In the genomic region with DNA sequence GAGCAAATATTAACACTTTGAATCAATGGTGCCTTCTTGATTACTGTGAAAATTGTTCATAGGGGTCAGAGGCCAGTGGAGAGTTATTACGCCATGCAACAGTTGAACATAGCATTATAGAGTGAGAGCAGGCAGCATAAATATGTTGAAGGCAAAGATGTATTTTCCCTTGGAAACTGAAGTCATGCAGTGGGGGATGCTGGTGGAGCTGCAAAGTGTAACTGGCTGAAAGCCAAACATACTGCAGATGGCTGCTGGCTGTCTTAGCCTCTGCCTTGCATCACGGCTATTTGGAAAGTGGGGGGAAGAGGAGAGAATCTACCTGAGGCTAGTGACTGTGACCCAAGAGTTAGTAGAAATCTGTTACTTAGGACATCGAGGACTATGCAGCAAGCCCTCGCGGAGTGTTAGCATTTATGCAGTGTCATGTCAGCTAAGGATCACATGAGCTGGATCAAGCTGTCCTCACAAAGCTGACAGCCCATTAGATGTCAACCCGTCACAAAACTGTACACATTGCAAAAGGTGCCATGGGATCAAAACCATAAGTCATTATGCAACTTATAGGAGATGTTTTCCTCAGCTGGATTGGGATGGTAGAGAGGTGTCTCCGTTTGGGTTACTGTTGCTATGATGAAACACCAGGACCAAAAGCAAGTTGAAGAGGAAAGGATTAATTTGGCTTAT, we compare ENCODE assay signal across 23 mouse cellular contexts.
DNase-seq lines count a peak whose midpoint lies in the region; ATAC-seq and TF ChIP-seq lines count a peak whose summit lies in the region.
"Had no signal": no experiment of that assay in that cellular context is flagged by ENCODE, and none has a peak within 500 bp of the region (broad histone marks: within the 10 kb centered on the region; RNA-seq: fewer than 3 reads in every experiment).

No protein-coding gene starts in this region.

- no peak for TF ChIP-seq CTCF in left cerebral cortex, adult 2 months (IDR thresholded peaks at IDR 0.05)

- no peak overlapping the region for H3K9ac ChIP-seq in stomach, embryonic 16.5 days (ENCODE audit: low read length)
- H3K9ac ChIP-seq: hindbrain, embryonic 14.5 days; neural tube, embryonic 15.5 days had no signal

- 67% methylated on average over 7 of the region's 7 CpGs for WGBS in stomach, embryonic 16.5 days

- intact Hi-C loops in left cerebral cortex, postnatal 14 days (cut with DNase I): no loop called here
- intact Hi-C loops in left cerebral cortex, adult 2 months (cut with DNase I): no loop called here

- no peak overlapping the region for H3K27ac ChIP-seq in left cerebral cortex, adult 2 months
- H3K27ac ChIP-seq in stomach, embryonic 16.5 days (ENCODE audit: low read length): no peak overlapping the region
- H3K27ac ChIP-seq: heart, embryonic 10.5 days; hindbrain, embryonic 14.5 days; limb, embryonic 10.5 days; neural tube, embryonic 15.5 days had no signal

- no peaks in the 10 kb centered on the region for H3K36me3 ChIP-seq in stomach, embryonic 16.5 days (ENCODE audit: control insufficient read depth, insufficient read depth, low read length)
- H3K36me3 ChIP-seq: heart, embryonic 10.5 days; limb, embryonic 10.5 days; neural tube, embryonic 15.5 days had no signal

- H3K27me3 ChIP-seq in stomach, embryonic 16.5 days (ENCODE audit: control insufficient read depth, insufficient read depth, low read length): no peaks in the 10 kb centered on the region
- H3K27me3 ChIP-seq: neural tube, embryonic 15.5 days; Patski had no signal

- H3K4me1 ChIP-seq in stomach, embryonic 16.5 days (ENCODE audit: control insufficient read depth, insufficient read depth, low read length): 0 out of 2 replicates have a peak, but pooled peaks cover 6% of the 10 kb centered on the region
- H3K4me1 ChIP-seq: heart, embryonic 10.5 days; limb, embryonic 10.5 days had no signal

- ATAC-seq in frontal cortex, adult (ENCODE audit: low TSS enrichment): peak; percentile 64; the same call in 1 of the 2 replicates
- ATAC-seq in stomach, embryonic 16.5 days (ENCODE audit: insufficient read depth, low FRiP score): peak; percentile 56; the same call in 1 of the 2 replicates
- ATAC-seq: activated CD4-positive, CD25-positive, alpha-beta regulatory T cell, adult 4 months; forebrain, embryonic 16.5 days; Patski had no signal

- no peak overlapping the region for H3K4me2 ChIP-seq in stomach, embryonic 16.5 days (ENCODE audit: low read depth, low read length)
- H3K4me2 ChIP-seq: hindbrain, embryonic 14.5 days; liver, embryonic 11.5 days; midbrain, embryonic 11.5 days; neural tube, embryonic 15.5 days had no signal

- no peak for DNase-seq in frontal cortex, postnatal 10 days (ENCODE audit: low spot score in 2 of 2)
- DNase-seq in left cerebral cortex, postnatal 14 days (ENCODE audit: low spot score in 2 of 2): peak; percentile 27 to 37
- no peak for DNase-seq in left cerebral cortex, adult 2 months (ENCODE audit: extremely low spot score in 1 of 2, low spot score in 2 of 2)
- DNase-seq in right cerebral cortex, adult 18-20 months: peak; percentile 33
- DNase-seq in right cerebral cortex, postnatal 4 days: no peak
- DNase-seq: adrenal gland, postnatal 36 days; B cell, adult 2 months; cerebellum, adult 9-10 months; embryo, embryonic 11 days; gastrocnemius, postnatal 14 days; kidney, adult 9 months had no signal

- H3K4me3 ChIP-seq in left cerebral cortex, adult 2 months: no peak overlapping the region
- no peak overlapping the region for H3K4me3 ChIP-seq in stomach, embryonic 16.5 days (replicated peaks; ENCODE audit: low read length)
- H3K4me3 ChIP-seq: heart, embryonic 10.5 days; limb, embryonic 10.5 days; myocyte; neural tube, embryonic 15.5 days had no signal

- H3K9me3 ChIP-seq in stomach, embryonic 16.5 days (replicated peaks; ENCODE audit: control insufficient read depth, low read length): no peaks in the 10 kb centered on the region
- H3K9me3 ChIP-seq: heart, embryonic 10.5 days; limb, embryonic 10.5 days; neural tube, embryonic 15.5 days had no signal

Comparison
In these comparisons a context has a peak if more than half of its experiments do, and no peak if none do; other contexts are left out.
1. DNase-seq: peak in left cerebral cortex, postnatal 14 days (2 of 2) and right cerebral cortex, adult 18-20 months (single experiment); none in frontal cortex, postnatal 10 days (0 of 2), left cerebral cortex, adult 2 months (0 of 2) and right cerebral cortex, postnatal 4 days (single experiment).